Mouse (Mus musculus): ENCODE measurements around the gene Kcna3.

DNA sequence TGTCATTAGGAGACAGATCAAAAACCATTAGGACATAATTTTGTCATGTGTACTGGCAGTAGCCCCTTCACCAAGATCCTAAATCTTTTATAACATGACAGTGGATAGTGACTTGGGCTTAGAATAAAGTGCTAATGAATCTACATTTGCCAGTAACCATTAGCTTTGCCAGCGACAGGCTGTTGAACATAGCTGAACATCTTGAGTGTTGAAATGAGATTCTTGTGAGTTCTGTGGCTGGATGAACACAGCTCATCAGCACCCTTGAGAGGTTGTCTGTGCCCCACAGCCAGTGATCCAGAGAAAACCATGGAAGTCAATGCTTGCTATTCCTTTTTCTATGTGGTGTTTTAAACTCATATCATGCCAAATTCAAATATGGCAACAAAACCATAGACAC lies 5.7 kb downstream of the Kcna3 start:
- TF ChIP-seq CTCF (IDR thresholded peaks at IDR 0.05; ENCODE audit: low read depth): no peak
- TF ChIP-seq EP300 (IDR thresholded peaks at IDR 0.05; ENCODE audit: low read depth): no peak

Data from heart, postnatal 0 days (tissue).